Mouse (Mus musculus): ENCODE measurements around the gene Ppp1r21.

GRCm38 (mm10) chr17:88598570-88599368, 68.9 kb downstream of the Ppp1r21 start:
- TF ChIP-seq ZNF384 (IDR thresholded peaks at IDR 0.05; ENCODE audit: low read depth, low read length): no peak
- no peak for TF ChIP-seq ZC3H11A (IDR thresholded peaks at IDR 0.05; ENCODE audit: borderline replicate concordance, low read depth, low read length)
- no peak for TF ChIP-seq CHD2 (IDR thresholded peaks at IDR 0.05; ENCODE audit: low read depth, low read length)
- TF ChIP-seq HCFC1 (IDR thresholded peaks at IDR 0.05; ENCODE audit: borderline replicate concordance, insufficient read depth, low read length): no peak
